Mouse (Mus musculus): ENCODE measurements around the gene Zfp428. TPM values are rescaled to one million over a fixed set of nuclear protein-coding genes. Genes with fewer than 3 reads are reported as not detected.

Gene Zfp428
- total and polyA plus RNA-seq, 3 experiments: 12.4 to 16.4 TPM; not detected in 1

GRCm38 (mm10) chr7:24534301-24534700, 27.5 kb downstream of the Zfp428 start:
- no peak overlapping the region for H3K27ac ChIP-seq (ENCODE audit: control insufficient read depth, low read depth, low read length)
- TF ChIP-seq HCFC1 (IDR thresholded peaks at IDR 0.05; ENCODE audit: low read depth, low read length): no peak
- no peak for TF ChIP-seq E2F4 (IDR thresholded peaks at IDR 0.05; ENCODE audit: borderline replicate concordance, low read depth, low read length)
- no peak for TF ChIP-seq JUND (IDR thresholded peaks at IDR 0.05; ENCODE audit: low read depth, low read length)
- no peak for TF ChIP-seq CTCF (IDR thresholded peaks at IDR 0.05 in 2 of 3, conservative IDR thresholded peaks at IDR 0.05 in 1 of 3; ENCODE audit: control insufficient read depth in 1 of 3, insufficient read depth in 1 of 3, low read depth in 2 of 3, low read length in 3 of 3, poor library complexity in 1 of 3, severe bottlenecking in 1 of 3)
- no peak for TF ChIP-seq CHD2 (IDR thresholded peaks at IDR 0.05; ENCODE audit: low read length)
- no peak for TF ChIP-seq MAX (IDR thresholded peaks at IDR 0.05; ENCODE audit: low read length)
- no peak for TF ChIP-seq POLR2A (IDR thresholded peaks at IDR 0.05; ENCODE audit: control insufficient read depth in 1 of 2, insufficient read depth in 1 of 2, low read depth in 1 of 2, low read length in 2 of 2, poor library complexity in 1 of 2)
- no peak for TF ChIP-seq ZMIZ1 (IDR thresholded peaks at IDR 0.05; ENCODE audit: low read depth, low read length)
- TF ChIP-seq SIN3A (IDR thresholded peaks at IDR 0.05; ENCODE audit: low read length): no peak
- TF ChIP-seq MXI1 (IDR thresholded peaks at IDR 0.05; ENCODE audit: low read depth, low read length): no peak
- no peak for TF ChIP-seq ETS1 (IDR thresholded peaks at IDR 0.05; ENCODE audit: low read depth, low read length)
- TF ChIP-seq USF1 (IDR thresholded peaks at IDR 0.05; ENCODE audit: low read depth, low read length): no peak
- TF ChIP-seq MAZ (IDR thresholded peaks at IDR 0.05; ENCODE audit: low read depth, low read length): no peak
- TF ChIP-seq POLR2AphosphoS5 (IDR thresholded peaks at IDR 0.05; ENCODE audit: borderline replicate concordance, low read depth, low read length): no peak
- no peak for TF ChIP-seq RCOR1 (IDR thresholded peaks at IDR 0.05; ENCODE audit: low read depth, low read length)
- no peak for TF ChIP-seq TBP (IDR thresholded peaks at IDR 0.05; ENCODE audit: low read depth, low read length)
- no peak for TF ChIP-seq POLR2AphosphoS2 (IDR thresholded peaks at IDR 0.05; ENCODE audit: low read length)
- TF ChIP-seq MYC (IDR thresholded peaks at IDR 0.05; ENCODE audit: low read depth, low read length): no peak
- H3K9ac ChIP-seq (ENCODE audit: control insufficient read depth, low read depth, low read length, poor library complexity, severe bottlenecking): no peak overlapping the region
- H3K36me3 ChIP-seq (ENCODE audit: control insufficient read depth in 1 of 2, insufficient read depth in 2 of 2, low read length in 2 of 2): peaks cover 0 to 4% of the 10 kb centered on the region in 2 experiments; a peak in 2 of 4 replicates
- peaks cover 4% of the 10 kb centered on the region; the same call in 1 of the 2 replicates for H3K79me2 ChIP-seq (ENCODE audit: control insufficient read depth, insufficient read depth, low read length, poor library complexity)
- no peak overlapping the region for H3K4me3 ChIP-seq (ENCODE audit: control insufficient read depth in 1 of 2, insufficient read depth in 1 of 2, low read depth in 2 of 2, low read length in 2 of 2)
- no peaks in the 10 kb centered on the region for H3K9me3 ChIP-seq (replicated peaks; ENCODE audit: insufficient read depth, low read length)
- DNase-seq (ENCODE audit: low read depth, low spot score): no peak
- H3K4me1 ChIP-seq (ENCODE audit: control insufficient read depth in 1 of 2, insufficient read depth in 2 of 2, low read length in 2 of 2): peaks cover 0 to 12% of the 10 kb centered on the region in 2 experiments; a peak in 2 of 4 replicates
- H3K27me3 ChIP-seq (ENCODE audit: control insufficient read depth in 1 of 2, insufficient read depth in 2 of 2, low read length in 2 of 2): no peaks in the 10 kb centered on the region

GRCm38 (mm10) chr7:24537081-24537480, 30.3 kb downstream of the Zfp428 start:
- Histone ChIP-seq H3K4me3 (ENCODE audit: control insufficient read depth in 1 of 2, insufficient read depth in 1 of 2, low read depth in 2 of 2, low read length in 2 of 2) (no peak overlapping the region), H3K36me3 (ENCODE audit: control insufficient read depth in 1 of 2, insufficient read depth in 2 of 2, low read length in 2 of 2) (no peaks in the 10 kb centered on the region), H3K9ac (ENCODE audit: control insufficient read depth, low read depth, low read length, poor library complexity, severe bottlenecking) (no peak overlapping the region), H3K4me1 (ENCODE audit: control insufficient read depth in 1 of 2, insufficient read depth in 2 of 2, low read length in 2 of 2) (peaks cover 0 to 3% of the 10 kb centered on the region in 2 experiments; a peak in 1 of 4 replicates), H3K27ac (ENCODE audit: control insufficient read depth, low read depth, low read length) (no peak overlapping the region), H3K79me2 (ENCODE audit: control insufficient read depth, insufficient read depth, low read length, poor library complexity) (no peaks in the 10 kb centered on the region), H3K9me3 (replicated peaks; ENCODE audit: insufficient read depth, low read length) (no peaks in the 10 kb centered on the region), H3K27me3 (ENCODE audit: control insufficient read depth in 1 of 2, insufficient read depth in 2 of 2, low read length in 2 of 2) (no peaks in the 10 kb centered on the region)
- no peak for DNase-seq (ENCODE audit: low read depth, low spot score)
- TF ChIP-seq MXI1 (IDR thresholded peaks at IDR 0.05; ENCODE audit: low read depth, low read length): no peak
- no peak for TF ChIP-seq MYC (IDR thresholded peaks at IDR 0.05; ENCODE audit: low read depth, low read length)
- no peak for TF ChIP-seq MAX (IDR thresholded peaks at IDR 0.05; ENCODE audit: low read length)
- no peak for TF ChIP-seq POLR2AphosphoS5 (IDR thresholded peaks at IDR 0.05; ENCODE audit: borderline replicate concordance, low read depth, low read length)
- no peak for TF ChIP-seq SIN3A (IDR thresholded peaks at IDR 0.05; ENCODE audit: low read length)
- no peak for TF ChIP-seq UBTF (IDR thresholded peaks at IDR 0.05; ENCODE audit: borderline replicate concordance, insufficient read depth, low read depth, low read length)
- no peak for TF ChIP-seq TBP (IDR thresholded peaks at IDR 0.05; ENCODE audit: low read depth, low read length)
- no peak for TF ChIP-seq USF2 (IDR thresholded peaks at IDR 0.05; ENCODE audit: borderline replicate concordance in 1 of 2, insufficient read depth in 1 of 2, low read depth in 1 of 2, low read length in 2 of 2)
- no peak for TF ChIP-seq ELF1 (IDR thresholded peaks at IDR 0.05; ENCODE audit: low read depth, low read length)
- no peak for TF ChIP-seq ZMIZ1 (IDR thresholded peaks at IDR 0.05; ENCODE audit: low read depth, low read length)
- no peak for TF ChIP-seq CHD1 (IDR thresholded peaks at IDR 0.05; ENCODE audit: low read depth, low read length)
- TF ChIP-seq CHD2 (IDR thresholded peaks at IDR 0.05; ENCODE audit: low read length): no peak
- TF ChIP-seq USF1 (IDR thresholded peaks at IDR 0.05; ENCODE audit: low read depth, low read length): no peak
- no peak for TF ChIP-seq BHLHE40 (IDR thresholded peaks at IDR 0.05; ENCODE audit: borderline replicate concordance, low read depth, low read length)
- no peak for TF ChIP-seq GATA1 (IDR thresholded peaks at IDR 0.05; ENCODE audit: low read depth, low read length)
